Mouse (Mus musculus) embryonic facial prominence, embryonic 15.5 days (tissue): Measurements from ENCODE around the gene Crlf2. TPM values are rescaled to one million over a fixed set of nuclear protein-coding genes. Genes with fewer than 3 reads are reported as not detected.

Experiments used
- ATAC-seq: fragments of 200-750 bp; cut with Nextera tagmentation; 2 replicates; pipeline ENCODE4 v1.8.0; 2017; ENCODE audit warnings: low read depth, moderate TSS enrichment; ENCODE audit not compliant: insufficient number of reproducible peaks, low FRiP score, low TSS enrichment
- H3K27ac ChIP-seq: fragments of 300-500 bp; sonication (generic); replicated peaks from 2 replicates; pipeline ENCODE4 v1.5.1; 2015; ENCODE audit warnings: mild to moderate bottlenecking, inconsistent platforms
- H3K27me3 ChIP-seq: fragments of 300-500 bp; sonication (generic); 2 replicates; pipeline ENCODE4 v1.6.1; 2015; ENCODE audit warnings: inconsistent platforms
- H3K36me3 ChIP-seq: fragments of 300-500 bp; sonication (generic); 2 replicates; pipeline ENCODE4 v1.6.1; 2015; ENCODE audit warnings: mild to moderate bottlenecking, inconsistent platforms
- H3K4me1 ChIP-seq: fragments of 300-500 bp; sonication (generic); 2 replicates; pipeline ENCODE4 v1.6.1; 2015; ENCODE audit warnings: inconsistent platforms
- H3K4me2 ChIP-seq: fragments of 300-500 bp; sonication (generic); replicated peaks from 2 replicates; pipeline ENCODE4 v1.6.1; 2015; ENCODE audit warnings: mild to moderate bottlenecking, inconsistent platforms
- H3K4me3 ChIP-seq: fragments of 300-500 bp; sonication (generic); replicated peaks from 2 replicates; pipeline ENCODE4 v1.5.1; 2015; ENCODE audit warnings: mild to moderate bottlenecking, inconsistent platforms
- H3K9ac ChIP-seq: fragments of 300-500 bp; sonication (generic); 2 replicates; pipeline ENCODE4 v1.6.1; 2015; ENCODE audit warnings: inconsistent platforms
- H3K9me3 ChIP-seq: fragments of 300-500 bp; sonication (generic); replicated peaks from 2 replicates; pipeline ENCODE4 v1.6.1; 2016; ENCODE audit warnings: inconsistent platforms
- WGBS: fragments of 180-500 bp; shearing (Covaris S2); methylation state at CpG from one replicate; pipeline ENCODE4 v1.1.7; 2015; 5-methylcytosine and 5-hydroxymethylcytosine counted together
- polyA plus RNA-seq: library from polyadenylated mRNA; unstranded; fragments of >200 nt; fragmentation: Nextera tagmentation; extraction: Ambion mirVana; gene quantifications from 2 replicates; pipeline ENCODE4 v1.2.1, GENCODE M21; 2015

The Crlf2 gene
- polyA plus RNA-seq, 1 experiment from 2014 or later, result 12.6 TPM

DNA sequence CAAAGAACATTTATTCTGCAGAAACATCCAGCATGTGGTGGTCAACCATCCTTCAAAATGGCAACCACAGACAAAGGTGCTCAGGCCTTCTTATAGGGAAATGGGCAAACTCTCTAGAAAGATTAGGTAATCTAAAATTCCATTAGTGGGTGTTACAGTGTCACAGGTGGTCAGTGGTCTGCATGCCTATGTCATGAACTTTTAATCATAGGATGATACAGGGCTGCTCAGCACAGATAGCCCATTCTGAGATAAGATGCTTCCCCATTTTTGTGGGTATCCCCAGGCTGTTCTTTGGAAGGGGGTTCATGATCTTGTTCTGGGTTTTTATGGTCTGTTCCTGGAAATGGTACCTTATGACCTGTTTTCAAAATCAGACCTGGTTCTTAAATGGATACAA is 49.1 kb downstream of the Crlf2 start:
- H3K4me1 ChIP-seq, result no peaks in the 10 kb centered on the region
- no peak overlapping the region for H3K4me3 ChIP-seq
- ATAC-seq, result no peak
- H3K9me3 ChIP-seq, result no peaks in the 10 kb centered on the region
- no peaks in the 10 kb centered on the region for H3K27me3 ChIP-seq
- H3K4me2 ChIP-seq, result no peak overlapping the region
- H3K27ac ChIP-seq, result no peak overlapping the region
- H3K36me3 ChIP-seq, result no peaks in the 10 kb centered on the region
- H3K9ac ChIP-seq, result no peak overlapping the region

DNA sequence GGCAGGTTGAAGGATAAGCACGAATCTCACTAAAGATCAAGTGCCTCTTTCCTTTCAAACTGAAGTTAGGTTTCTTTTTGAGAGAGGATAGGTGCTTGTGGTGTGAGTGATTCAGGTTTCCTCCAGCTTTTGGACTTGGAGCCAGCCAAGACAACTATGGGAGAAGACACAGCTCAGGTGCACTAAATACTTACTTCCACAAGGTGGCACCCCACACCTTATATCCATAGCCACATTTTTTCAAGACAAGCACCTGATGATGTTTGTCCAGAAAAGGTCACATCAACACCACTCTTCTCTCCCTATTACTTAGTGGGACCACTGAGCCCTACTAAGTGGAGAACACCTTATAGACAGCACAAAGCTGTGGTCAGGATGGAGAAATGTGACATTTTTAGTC is 52.1 kb downstream of the Crlf2 start:
- no peaks in the 10 kb centered on the region for H3K27me3 ChIP-seq
- no peaks in the 10 kb centered on the region for H3K9me3 ChIP-seq
- no peak overlapping the region for H3K4me2 ChIP-seq
- no peak overlapping the region for H3K9ac ChIP-seq
- no peak overlapping the region for H3K4me3 ChIP-seq
- H3K27ac ChIP-seq, result no peak overlapping the region
- no peak for ATAC-seq
- H3K36me3 ChIP-seq, result no peaks in the 10 kb centered on the region
- WGBS, result 6% methylated on average over 1 of the region's 1 CpGs
- H3K4me1 ChIP-seq, result no peaks in the 10 kb centered on the region

Other genes with a start within 250 kb of the Crlf2 start
- gene Vmn2r16, start 228.8 kb downstream of the Crlf2 start, polyA plus RNA-seq, result not detected in 2 replicates
- gene Vmn2r17, start 139.3 kb downstream of the Crlf2 start, polyA plus RNA-seq, result 0.04 TPM in 1 of 2 replicates, not detected in the other
- gene 5430403G16Rik, start 132.0 kb upstream of the Crlf2 start, polyA plus RNA-seq, result 2.2 TPM in 2 replicates
- 8.2 and 9.6 TPM in 2 replicates for gene 4930522L14Rik, start 192.9 kb upstream of the Crlf2 start, polyA plus RNA-seq